Mouse (Mus musculus): ENCODE data around the gene Med7.

Gene Med7

GRCm38 (mm10) chr11:46436760-46437458 lies at the start of gene Med7:
TSS of gene Med7 (plus strand) at chr11:46436925.
- DNase-seq (ENCODE audit: low spot score in 2 of 2): peak; percentile 90 to 94

GRCm38 (mm10) chr11:46387061-46387460 lies 49.7 kb upstream of the Med7 start:
- DNase-seq (ENCODE audit: low spot score in 2 of 2): no peak

- peak in 1 of 2 experiments; percentile 39 for DNase-seq (ENCODE audit: low spot score in 2 of 2)
Observed at GRCm38 (mm10) chr11:46388438-46388837, 48.3 kb upstream of the Med7 start.

GRCm38 (mm10) chr11:46389336-46390117 lies 47.2 kb upstream of the Med7 start, which contains the start of gene Itk:
TSS of gene Itk (minus strand) at chr11:46389515.
- no peak for DNase-seq (ENCODE audit: low spot score in 2 of 2)

GRCm38 (mm10) chr11:46390621-46391020 lies 46.1 kb upstream of the Med7 start:
- DNase-seq (ENCODE audit: low spot score in 2 of 2): no peak

- DNase-seq (ENCODE audit: low spot score in 2 of 2): no peak
Observed at GRCm38 (mm10) chr11:46392890-46393289, 43.8 kb upstream of the Med7 start.

- DNase-seq (ENCODE audit: low spot score in 2 of 2): no peak
Observed at GRCm38 (mm10) chr11:46393413-46393812, 43.3 kb upstream of the Med7 start.

GRCm38 (mm10) chr11:46395088-46395487 lies 41.6 kb upstream of the Med7 start:
- no peak for DNase-seq (ENCODE audit: low spot score in 2 of 2)

GRCm38 (mm10) chr11:46395698-46396097 lies 41.0 kb upstream of the Med7 start:
- DNase-seq (ENCODE audit: low spot score in 2 of 2): no peak

GRCm38 (mm10) chr11:46396167-46396859 lies 40.4 kb upstream of the Med7 start, which contains the start of gene Fam71b:
TSS of gene Fam71b (plus strand) at chr11:46396559.
- no peak for DNase-seq (ENCODE audit: low spot score in 2 of 2)

- no peak for DNase-seq (ENCODE audit: low spot score in 2 of 2)
Observed at GRCm38 (mm10) chr11:46396860-46397179, 39.9 kb upstream of the Med7 start.

- no peak for DNase-seq (ENCODE audit: low spot score in 2 of 2)
Observed at GRCm38 (mm10) chr11:46397900-46398299, 38.8 kb upstream of the Med7 start.

GRCm38 (mm10) chr11:46398473-46398872 lies 38.3 kb upstream of the Med7 start:
- no peak for DNase-seq (ENCODE audit: low spot score in 2 of 2)

- DNase-seq (ENCODE audit: low spot score in 2 of 2): no peak
Observed at GRCm38 (mm10) chr11:46398933-46399383, 37.8 kb upstream of the Med7 start.

GRCm38 (mm10) chr11:46401555-46401954 lies 35.2 kb upstream of the Med7 start:
- DNase-seq (ENCODE audit: low spot score in 2 of 2): no peak

- DNase-seq (ENCODE audit: low spot score in 2 of 2): no peak
Observed at GRCm38 (mm10) chr11:46404986-46405385, 31.7 kb upstream of the Med7 start.

- no peak for DNase-seq (ENCODE audit: low spot score in 2 of 2)
Observed at GRCm38 (mm10) chr11:46406721-46407120, 30.0 kb upstream of the Med7 start.

- DNase-seq (ENCODE audit: low spot score in 2 of 2): no peak
Observed at GRCm38 (mm10) chr11:46410018-46410563, 26.6 kb upstream of the Med7 start.

GRCm38 (mm10) chr11:46418438-46418837 lies 18.3 kb upstream of the Med7 start:
- DNase-seq (ENCODE audit: low spot score in 2 of 2): no peak

GRCm38 (mm10) chr11:46418860-46419259 lies 17.9 kb upstream of the Med7 start:
- DNase-seq (ENCODE audit: low spot score in 2 of 2): no peak

GRCm38 (mm10) chr11:46421086-46421888 lies 15.4 kb upstream of the Med7 start:
- no peak for DNase-seq (ENCODE audit: low spot score in 2 of 2)

Measured in urinary bladder, postnatal 4 days (tissue).